Mouse (Mus musculus): ENCODE data around the gene Ndrg3. TPM values are rescaled to one million over a fixed set of nuclear protein-coding genes. Genes with fewer than 3 reads are reported as not detected.

Ndrg3 gene
- polyA plus RNA-seq, 1 experiment from 2014 or later, result 53.9 TPM

DNA sequence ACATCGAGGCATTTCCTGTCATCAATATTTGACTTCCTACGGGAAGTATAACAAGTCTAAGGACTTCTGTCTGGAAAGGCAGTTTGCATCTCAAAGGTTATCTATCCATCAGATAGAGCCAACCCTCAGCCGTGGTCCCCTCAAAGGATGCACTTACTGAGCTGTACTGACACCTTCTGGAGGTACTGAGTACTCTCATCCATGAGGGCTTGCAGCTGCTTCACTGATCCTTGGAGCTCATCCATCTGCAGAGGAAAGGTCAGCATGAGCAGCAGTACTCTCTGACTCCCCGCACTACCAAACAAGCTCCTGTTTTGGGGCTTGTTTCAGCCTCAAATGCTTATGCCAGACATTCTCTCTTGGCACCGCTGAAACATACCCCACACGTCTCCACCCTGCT lies 4.7 kb upstream of the Ndrg3 start:
- no peaks in the 10 kb centered on the region for H3K9me3 ChIP-seq (replicated peaks)
- no peak overlapping the region for H3K4me2 ChIP-seq (replicated peaks)
- H3K36me3 ChIP-seq, result peaks cover 50% of the 10 kb centered on the region
- ATAC-seq (ENCODE audit: insufficient number of reproducible peaks, low FRiP score, low TSS enrichment, low read depth), result no peak
- 67% methylated on average over 6 of the region's 6 CpGs for WGBS
- no peaks in the 10 kb centered on the region for H3K4me1 ChIP-seq
- no peak overlapping the region for H3K27ac ChIP-seq (replicated peaks)
- H3K9ac ChIP-seq, result no peak overlapping the region
- H3K27me3 ChIP-seq, result no peaks in the 10 kb centered on the region
- H3K4me3 ChIP-seq (replicated peaks), result no peak overlapping the region

DNA sequence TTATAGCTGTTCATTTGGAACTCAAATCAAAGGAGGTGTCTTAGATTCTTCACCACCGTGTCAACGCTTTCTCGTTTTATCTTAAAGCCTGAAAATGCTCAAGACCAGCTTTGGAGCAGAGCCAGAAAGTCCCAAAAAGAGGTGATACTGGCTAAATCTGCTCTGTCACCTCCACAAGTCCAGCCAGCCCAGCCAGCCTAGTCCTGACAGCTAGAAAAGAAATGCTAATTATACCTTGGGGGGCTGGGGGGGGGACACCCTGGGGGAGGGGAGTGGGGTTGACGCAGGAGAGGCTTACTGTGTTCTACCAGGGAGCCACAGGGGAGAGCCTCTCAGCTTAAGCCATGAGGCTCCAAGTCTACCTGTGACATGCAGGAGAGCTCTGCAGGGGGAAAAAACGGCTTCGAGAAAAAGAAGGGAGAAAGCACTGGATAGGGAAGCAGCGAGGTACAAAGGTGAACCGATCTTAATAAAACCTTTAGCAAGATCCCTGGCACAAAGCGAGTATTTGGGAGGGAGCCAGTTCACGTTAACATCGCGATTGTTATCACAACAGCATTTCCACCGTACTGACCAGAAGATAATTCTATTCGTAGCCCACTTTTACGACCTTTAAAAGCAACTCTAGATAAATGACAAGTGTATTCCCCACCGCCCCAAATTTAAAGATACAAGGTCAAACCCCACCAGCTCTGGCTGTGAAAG lies 977 bp downstream of the Ndrg3 start:
- ATAC-seq (ENCODE audit: insufficient number of reproducible peaks, low FRiP score, low TSS enrichment, low read depth), result no peak
- no peaks in the 10 kb centered on the region for H3K27me3 ChIP-seq
- H3K9me3 ChIP-seq (replicated peaks), result no peaks in the 10 kb centered on the region
- H3K9ac ChIP-seq, result peak overlapping the region; percentile 88
- H3K4me3 ChIP-seq (replicated peaks), result peak overlapping the region; percentile 92
- H3K27ac ChIP-seq (replicated peaks), result no peak overlapping the region
- 5% methylated on average over 16 of the region's 16 CpGs for WGBS
- peak overlapping the region; percentile 84 for H3K4me2 ChIP-seq (replicated peaks)
- H3K4me1 ChIP-seq, result peaks cover 11% of the 10 kb centered on the region
- peaks cover 13% of the 10 kb centered on the region; the same call in 1 of the 2 replicates for H3K36me3 ChIP-seq

DNA sequence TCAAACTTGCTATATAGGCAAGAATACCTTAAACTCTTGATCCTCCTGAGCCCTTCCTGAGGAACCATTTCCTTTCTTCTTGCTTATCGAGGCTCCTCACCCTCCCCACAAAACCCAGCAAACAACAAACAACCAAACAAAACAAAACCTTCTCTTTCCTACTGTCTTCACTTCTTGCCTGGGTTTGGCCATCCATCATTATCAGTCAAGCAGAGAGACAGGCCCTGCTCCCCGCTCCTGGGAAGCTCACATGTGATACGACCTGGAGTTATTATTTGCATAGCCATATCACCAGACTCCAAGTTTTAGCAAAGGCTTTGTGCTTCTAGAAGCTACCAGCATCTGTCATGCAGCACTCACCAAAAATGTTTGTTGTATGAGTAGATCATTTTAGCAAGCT lies 4.5 kb downstream of the Ndrg3 start:
- no peak overlapping the region for H3K9ac ChIP-seq
- H3K36me3 ChIP-seq, result no peaks in the 10 kb centered on the region
- no peaks in the 10 kb centered on the region for H3K9me3 ChIP-seq (replicated peaks)
- no peak overlapping the region for H3K4me3 ChIP-seq (replicated peaks)
- WGBS, result 74% methylated on average over 3 of the region's 3 CpGs
- H3K4me1 ChIP-seq, result peaks cover 14% of the 10 kb centered on the region
- H3K4me2 ChIP-seq (replicated peaks), result no peak overlapping the region
- H3K27ac ChIP-seq (replicated peaks), result no peak overlapping the region
- no peaks in the 10 kb centered on the region for H3K27me3 ChIP-seq
- ATAC-seq (ENCODE audit: insufficient number of reproducible peaks, low FRiP score, low TSS enrichment, low read depth), result no peak

DNA sequence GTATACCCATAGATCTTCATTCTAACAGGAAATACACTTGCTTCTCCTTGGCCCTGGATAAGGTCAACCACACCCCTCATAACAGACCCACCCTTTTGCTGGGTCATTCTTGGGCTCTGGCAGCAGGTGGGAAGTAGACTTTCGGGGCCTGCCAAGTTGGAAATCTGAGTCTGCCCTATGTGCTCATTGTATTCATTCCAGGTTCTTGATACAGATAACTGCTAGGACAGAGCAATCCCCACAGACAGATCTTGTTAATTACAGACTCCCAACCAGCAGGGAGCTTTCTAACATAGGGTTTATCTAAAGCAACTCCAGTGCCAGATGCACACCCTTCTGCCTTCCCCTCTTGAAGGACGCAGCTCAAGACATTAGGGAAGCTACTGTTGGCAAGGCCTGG lies 9.0 kb downstream of the Ndrg3 start:
- WGBS, result 68% methylated on average over 2 of the region's 2 CpGs
- H3K4me3 ChIP-seq (replicated peaks), result no peak overlapping the region
- no peaks in the 10 kb centered on the region for H3K36me3 ChIP-seq
- peaks cover 3% of the 10 kb centered on the region; the same call in 1 of the 2 replicates for H3K4me1 ChIP-seq
- H3K9ac ChIP-seq, result no peak overlapping the region
- H3K9me3 ChIP-seq (replicated peaks), result no peaks in the 10 kb centered on the region
- H3K27ac ChIP-seq (replicated peaks), result peak overlapping the region; percentile 22; the same call in 1 of the 2 replicates
- no peak overlapping the region for H3K4me2 ChIP-seq (replicated peaks)
- no peaks in the 10 kb centered on the region for H3K27me3 ChIP-seq
- ATAC-seq (ENCODE audit: insufficient number of reproducible peaks, low FRiP score, low TSS enrichment, low read depth), result no peak

DNA sequence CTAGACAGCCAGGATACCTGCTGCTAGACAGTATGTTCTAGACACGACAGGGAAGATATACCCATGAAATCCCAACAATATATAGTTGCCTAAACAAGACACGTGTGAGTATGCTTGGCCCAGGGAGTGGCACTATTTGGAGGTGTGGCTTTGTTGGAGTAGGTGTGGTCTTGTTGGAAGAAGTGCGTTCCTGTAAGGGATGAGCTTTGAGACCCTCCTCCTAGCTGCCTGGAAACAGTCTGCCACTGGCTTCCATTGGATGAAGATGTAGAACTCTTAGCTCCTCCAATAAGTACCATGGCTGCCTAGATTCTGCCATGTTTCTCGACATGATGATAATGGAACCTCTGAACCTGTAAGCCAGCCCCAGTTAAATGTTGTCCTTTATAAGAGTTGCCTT lies 10.6 kb downstream of the Ndrg3 start:
- Histone ChIP-seq H3K4me2 (replicated peaks) (no peak overlapping the region), H3K4me3 (replicated peaks) (no peak overlapping the region), H3K9me3 (replicated peaks) (no peaks in the 10 kb centered on the region), H3K27me3 (no peaks in the 10 kb centered on the region), H3K36me3 (no peaks in the 10 kb centered on the region), H3K27ac (replicated peaks) (no peak overlapping the region), H3K9ac (no peak overlapping the region), H3K4me1 (peaks cover 3% of the 10 kb centered on the region; the same call in 1 of the 2 replicates)
- ATAC-seq (ENCODE audit: insufficient number of reproducible peaks, low FRiP score, low TSS enrichment, low read depth), result no peak
- 78% methylated on average over 4 of the region's 4 CpGs for WGBS

DNA sequence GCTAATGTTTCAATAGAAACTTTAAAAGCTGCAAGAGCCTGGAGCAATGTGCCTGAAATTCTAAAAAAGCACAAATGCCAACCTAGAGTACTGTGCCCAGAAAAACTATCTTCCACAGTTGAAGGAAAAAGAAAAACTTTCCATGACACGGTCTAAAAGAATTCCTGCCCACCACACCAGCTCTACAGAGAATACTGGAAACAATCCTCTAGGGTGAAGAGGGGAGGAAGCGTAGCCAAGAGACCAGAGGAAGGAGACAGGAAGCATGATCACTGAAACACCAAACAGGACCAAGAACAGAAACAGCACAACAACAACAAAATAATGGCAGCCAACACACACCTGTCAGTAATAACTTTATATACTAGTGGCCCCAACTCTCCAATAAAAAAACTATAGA lies 11.8 kb downstream of the Ndrg3 start:
- ATAC-seq (ENCODE audit: insufficient number of reproducible peaks, low FRiP score, low TSS enrichment, low read depth), result no peak
- H3K4me1 ChIP-seq, result peaks cover 3% of the 10 kb centered on the region; the same call in 1 of the 2 replicates
- H3K4me2 ChIP-seq (replicated peaks), result no peak overlapping the region
- H3K9me3 ChIP-seq (replicated peaks), result no peaks in the 10 kb centered on the region
- H3K4me3 ChIP-seq (replicated peaks), result no peak overlapping the region
- no peak overlapping the region for H3K9ac ChIP-seq
- H3K36me3 ChIP-seq, result no peaks in the 10 kb centered on the region
- H3K27me3 ChIP-seq, result no peaks in the 10 kb centered on the region
- WGBS, result 41% methylated on average over 2 of the region's 2 CpGs
- peak overlapping the region; percentile 17; the same call in 1 of the 2 replicates for H3K27ac ChIP-seq (replicated peaks)

DNA sequence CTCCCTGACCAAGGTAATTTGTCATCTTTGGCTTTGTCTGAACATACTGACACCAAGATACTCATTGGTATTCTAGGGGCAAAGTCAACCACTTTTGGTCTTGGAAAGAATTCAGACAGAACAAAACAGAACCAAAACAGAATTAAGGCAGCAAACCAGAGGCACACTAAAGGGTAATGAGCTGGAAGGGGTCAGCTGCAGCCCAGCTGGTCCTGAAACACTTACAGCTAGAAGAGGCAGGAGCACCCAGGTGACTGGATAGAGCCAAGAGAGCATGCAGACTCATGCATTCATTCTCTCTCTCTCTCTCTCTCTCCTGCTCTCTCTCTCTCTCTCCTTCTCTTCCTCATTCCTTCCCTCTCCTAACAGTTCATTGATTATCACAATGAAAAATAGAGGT lies 15.1 kb downstream of the Ndrg3 start:
- Histone ChIP-seq H3K36me3 (no peaks in the 10 kb centered on the region), H3K4me3 (replicated peaks) (no peak overlapping the region), H3K9ac (no peak overlapping the region), H3K4me2 (replicated peaks) (no peak overlapping the region), H3K27me3 (no peaks in the 10 kb centered on the region), H3K9me3 (replicated peaks) (no peaks in the 10 kb centered on the region), H3K4me1 (no peaks in the 10 kb centered on the region), H3K27ac (replicated peaks) (no peak overlapping the region)
- ATAC-seq (ENCODE audit: insufficient number of reproducible peaks, low FRiP score, low TSS enrichment, low read depth), result no peak

DNA sequence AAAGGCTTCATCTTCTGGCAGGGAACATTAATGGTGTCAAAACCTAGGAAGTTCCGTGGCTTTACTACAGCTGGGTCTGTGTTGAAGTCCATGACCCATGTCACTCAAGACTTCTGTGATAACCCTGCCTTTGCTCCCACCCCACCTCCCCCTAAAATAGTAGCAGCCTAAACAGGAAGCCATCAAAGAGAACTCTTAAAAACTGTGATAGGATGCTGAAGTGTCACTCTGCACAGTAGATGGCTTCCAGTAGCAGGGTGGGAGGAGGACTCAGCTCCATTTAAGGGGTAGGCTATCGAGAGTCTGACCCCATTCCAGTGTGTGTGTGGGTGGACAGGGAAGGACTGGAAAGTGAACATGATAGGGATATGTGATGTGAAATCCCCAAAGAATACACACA lies 16.9 kb downstream of the Ndrg3 start:
- Histone ChIP-seq H3K9ac (no peak overlapping the region), H3K27me3 (no peaks in the 10 kb centered on the region), H3K4me1 (no peaks in the 10 kb centered on the region), H3K36me3 (no peaks in the 10 kb centered on the region), H3K4me2 (replicated peaks) (no peak overlapping the region), H3K9me3 (replicated peaks) (no peaks in the 10 kb centered on the region), H3K4me3 (replicated peaks) (no peak overlapping the region), H3K27ac (replicated peaks) (no peak overlapping the region)
- no peak for ATAC-seq (ENCODE audit: insufficient number of reproducible peaks, low FRiP score, low TSS enrichment, low read depth)
- 65% methylated on average over 2 of the region's 2 CpGs for WGBS

DNA sequence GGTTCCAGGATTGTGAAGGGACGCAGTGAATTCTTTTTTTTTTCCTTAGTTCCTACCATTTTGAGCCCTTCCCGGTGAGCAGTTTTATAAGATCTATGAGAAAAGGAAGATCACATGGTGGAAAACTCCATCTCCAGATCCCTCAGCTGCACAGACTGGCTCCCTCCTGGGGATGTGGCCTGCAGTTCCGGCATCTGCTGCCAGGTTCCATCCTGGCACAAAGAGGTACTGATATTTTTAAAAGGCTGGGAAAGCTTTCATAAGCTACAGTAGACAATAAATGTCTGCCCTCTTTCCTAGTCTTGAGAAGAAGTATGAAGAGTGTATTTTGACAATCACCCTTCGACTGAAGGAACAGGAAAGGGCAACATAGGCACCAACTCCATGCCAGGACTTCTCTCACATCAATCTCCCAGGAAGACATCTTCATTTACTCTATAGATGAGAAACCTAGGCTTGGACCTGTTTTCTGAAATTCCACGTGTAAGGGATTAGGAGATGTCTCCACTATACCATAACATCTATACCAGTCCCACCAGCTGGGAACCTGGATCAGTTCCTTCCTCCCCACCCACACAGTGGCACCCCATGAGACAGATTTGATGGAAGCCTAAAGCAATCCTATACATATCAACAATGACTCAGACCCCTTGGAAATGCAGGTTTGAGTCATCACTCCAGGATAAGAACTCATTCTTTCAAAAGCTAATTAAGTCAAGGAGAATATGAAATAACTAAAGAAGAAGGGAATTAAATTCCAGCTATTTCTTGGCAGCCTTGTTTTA lies 18.3 kb downstream of the Ndrg3 start:
- WGBS, result 77% methylated on average over 5 of the region's 5 CpGs
- no peaks in the 10 kb centered on the region for H3K9me3 ChIP-seq (replicated peaks)
- no peak overlapping the region for H3K27ac ChIP-seq (replicated peaks)
- H3K9ac ChIP-seq, result no peak overlapping the region
- H3K36me3 ChIP-seq, result no peaks in the 10 kb centered on the region
- H3K4me1 ChIP-seq, result no peaks in the 10 kb centered on the region
- H3K4me3 ChIP-seq (replicated peaks), result no peak overlapping the region
- H3K4me2 ChIP-seq (replicated peaks), result no peak overlapping the region
- ATAC-seq (ENCODE audit: insufficient number of reproducible peaks, low FRiP score, low TSS enrichment, low read depth), result no peak
- H3K27me3 ChIP-seq, result no peaks in the 10 kb centered on the region

DNA sequence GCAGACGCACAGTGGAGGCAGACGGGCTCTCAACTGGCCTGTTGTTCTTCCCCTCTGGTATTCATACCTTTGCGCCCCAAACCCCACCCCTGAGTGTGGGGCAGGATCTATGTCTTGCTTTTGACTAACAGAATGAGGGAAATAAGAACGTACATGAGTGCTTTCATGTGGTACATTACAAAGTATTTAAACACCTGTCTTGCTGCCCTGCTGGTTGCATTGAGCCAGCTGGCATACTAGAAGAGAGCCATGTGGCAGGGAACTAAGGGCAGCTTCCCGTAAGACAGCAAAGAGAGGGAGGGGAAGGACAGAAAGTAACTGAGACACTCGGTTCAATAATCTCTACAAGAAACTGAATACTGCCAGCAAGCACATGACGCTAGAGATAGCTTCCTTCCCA lies 21.6 kb downstream of the Ndrg3 start:
- ATAC-seq (ENCODE audit: insufficient number of reproducible peaks, low FRiP score, low TSS enrichment, low read depth), result no peak
- Histone ChIP-seq H3K9me3 (replicated peaks) (no peaks in the 10 kb centered on the region), H3K9ac (no peak overlapping the region), H3K27me3 (no peaks in the 10 kb centered on the region), H3K27ac (replicated peaks) (no peak overlapping the region), H3K4me2 (replicated peaks) (no peak overlapping the region), H3K36me3 (no peaks in the 10 kb centered on the region), H3K4me1 (no peaks in the 10 kb centered on the region), H3K4me3 (replicated peaks) (no peak overlapping the region)
- 71% methylated on average over 7 of the region's 7 CpGs for WGBS

DNA sequence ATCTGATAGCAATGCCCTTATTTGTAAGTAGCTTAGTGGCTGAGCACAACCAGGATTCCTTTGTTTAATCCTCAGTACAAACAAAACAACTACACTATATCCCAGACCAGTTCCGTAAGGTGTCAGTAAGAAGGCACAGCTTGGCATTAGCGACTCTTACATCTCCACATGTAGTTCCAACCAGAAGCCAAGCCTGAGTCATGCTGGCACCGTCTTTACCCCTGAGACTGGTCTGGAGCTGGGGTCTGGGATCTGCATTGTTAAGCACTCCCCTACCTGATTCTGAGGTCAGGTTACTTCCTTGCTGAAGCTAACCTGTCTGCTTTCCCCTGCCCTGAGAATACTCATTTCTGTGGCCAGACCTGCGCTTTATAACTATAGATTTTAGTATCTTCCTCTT lies 23.4 kb downstream of the Ndrg3 start:
- H3K4me1 ChIP-seq, result no peaks in the 10 kb centered on the region
- H3K27ac ChIP-seq (replicated peaks), result no peak overlapping the region
- H3K4me3 ChIP-seq (replicated peaks), result no peak overlapping the region
- no peak for ATAC-seq (ENCODE audit: insufficient number of reproducible peaks, low FRiP score, low TSS enrichment, low read depth)
- H3K9ac ChIP-seq, result no peak overlapping the region
- H3K4me2 ChIP-seq (replicated peaks), result no peak overlapping the region
- H3K36me3 ChIP-seq, result no peaks in the 10 kb centered on the region
- no peaks in the 10 kb centered on the region for H3K9me3 ChIP-seq (replicated peaks)
- no peaks in the 10 kb centered on the region for H3K27me3 ChIP-seq
- WGBS, result 69% methylated on average over 4 of the region's 4 CpGs
